Mouse (Mus musculus) intestine, postnatal 0 days (tissue): ENCODE measurements at regions not wholly inside any gene's neighbourhood (a gene's known extent, or its start where the extent isn't known, plus 50 kb on each side); places are given as distances from the start of the nearest gene placed in this dataset.

Experiments used
- ATAC-seq: fragments of 200-750 bp; cut with Nextera tagmentation; 2 replicates; pipeline ENCODE4 v1.8.0; 2017; ENCODE audit warnings: mild to moderate bottlenecking, moderate TSS enrichment, moderate library complexity
- H3K27ac ChIP-seq: fragments of 300-500 bp; sonication (generic); 2 replicates; pipeline ENCODE4 v1.5.1; 2014; ENCODE audit warnings: mild to moderate bottlenecking, low read depth, low read length, moderate library complexity
- H3K27me3 ChIP-seq: fragments of 300-500 bp; sonication (generic); replicated peaks from 2 replicates; pipeline ENCODE4 v1.6.1; 2014; ENCODE audit warnings: low read length, mixed read lengths; ENCODE audit not compliant: control insufficient read depth, insufficient read depth
- H3K36me3 ChIP-seq: fragments of 300-500 bp; sonication (generic); 2 replicates; pipeline ENCODE4 v1.6.1; 2014; ENCODE audit warnings: mild to moderate bottlenecking, moderate library complexity; ENCODE audit not compliant: control insufficient read depth, insufficient read depth
- H3K4me1 ChIP-seq: fragments of 300-500 bp; sonication (generic); replicated peaks from 2 replicates; pipeline ENCODE4 v1.6.1; 2014; ENCODE audit warnings: antibody characterized with exemption, low read length, mixed read lengths; ENCODE audit not compliant: control insufficient read depth, insufficient read depth
- H3K4me2 ChIP-seq: fragments of 300-500 bp; sonication (generic); replicated peaks from 2 replicates; pipeline ENCODE4 v1.6.1; 2014; ENCODE audit warnings: low read depth, mild to moderate bottlenecking, moderate library complexity
- H3K4me3 ChIP-seq: fragments of 300-500 bp; sonication (generic); 2 replicates; pipeline ENCODE4 v1.5.1; 2014; ENCODE audit warnings: low read depth, low read length
- H3K9ac ChIP-seq: fragments of 300-500 bp; sonication (generic); 2 replicates; pipeline ENCODE4 v1.6.1; 2014; ENCODE audit warnings: mild to moderate bottlenecking, low read depth, low read length
- H3K9me3 ChIP-seq: fragments of 300-500 bp; sonication (generic); 2 replicates; pipeline ENCODE4 v1.6.1; 2016; ENCODE audit warnings: mixed run types; ENCODE audit not compliant: control insufficient read depth
- CTCF ChIP-seq: sonication (generic); IDR thresholded peaks from 2 replicates; pipeline ENCODE4 v1.5.1; 2016; ENCODE audit warnings: low read depth, mild to moderate bottlenecking, control low read depth, antibody characterized with exemption, moderate library complexity
- WGBS: fragments of 180-500 bp; shearing (Covaris S2); extraction: QIAGEN DNeasy Blood & Tissue Kit; methylation state at CpG from one replicate; pipeline ENCODE4 v1.1.7; 2014; 5-methylcytosine and 5-hydroxymethylcytosine counted together

GRCm38 (mm10) chr11:24630403-24630900, 552.6 kb downstream of the Bcl11a start:
- no peak overlapping the region for H3K4me3 ChIP-seq
- 77% methylated on average over 1 of the region's 1 CpGs for WGBS
- no peak overlapping the region for H3K9ac ChIP-seq
- no peak for ATAC-seq
- TF ChIP-seq CTCF: no peak
- no peaks in the 10 kb centered on the region for H3K36me3 ChIP-seq
- no peak overlapping the region for H3K27ac ChIP-seq
- H3K27me3 ChIP-seq: no peaks in the 10 kb centered on the region
- no peaks in the 10 kb centered on the region for H3K9me3 ChIP-seq
- H3K4me2 ChIP-seq: no peak overlapping the region
- H3K4me1 ChIP-seq: no peaks in the 10 kb centered on the region

GRCm38 (mm10) chr11:24631651-24632050, 553.8 kb downstream of the Bcl11a start:
- Histone ChIP-seq H3K9ac (no peak overlapping the region), H3K9me3 (no peaks in the 10 kb centered on the region), H3K4me2 (no peak overlapping the region), H3K27ac (no peak overlapping the region), H3K4me1 (no peaks in the 10 kb centered on the region), H3K36me3 (no peaks in the 10 kb centered on the region), H3K4me3 (no peak overlapping the region), H3K27me3 (no peaks in the 10 kb centered on the region)
- 81% methylated on average over 2 of the region's 2 CpGs for WGBS
- TF ChIP-seq CTCF: no peak
- ATAC-seq: no peak

GRCm38 (mm10) chr11:24636716-24637115, 558.9 kb downstream of the Bcl11a start:
- 95% methylated on average over 4 of the region's 4 CpGs for WGBS
- Histone ChIP-seq H3K4me3 (no peak overlapping the region), H3K9me3 (no peaks in the 10 kb centered on the region), H3K4me1 (no peaks in the 10 kb centered on the region), H3K27ac (no peak overlapping the region), H3K36me3 (no peaks in the 10 kb centered on the region), H3K4me2 (no peak overlapping the region), H3K27me3 (no peaks in the 10 kb centered on the region), H3K9ac (no peak overlapping the region)
- no peak for TF ChIP-seq CTCF
- no peak for ATAC-seq

GRCm38 (mm10) chr11:24643439-24644109, 565.7 kb downstream of the Bcl11a start:
- no peaks in the 10 kb centered on the region for H3K36me3 ChIP-seq
- TF ChIP-seq CTCF: no peak
- H3K9me3 ChIP-seq: no peaks in the 10 kb centered on the region
- no peak overlapping the region for H3K4me3 ChIP-seq
- no peak overlapping the region for H3K4me2 ChIP-seq
- H3K27ac ChIP-seq: no peak overlapping the region
- 61% methylated on average over 11 of the region's 11 CpGs for WGBS
- no peaks in the 10 kb centered on the region for H3K4me1 ChIP-seq
- ATAC-seq: no peak
- no peak overlapping the region for H3K9ac ChIP-seq
- no peaks in the 10 kb centered on the region for H3K27me3 ChIP-seq

- Histone ChIP-seq H3K4me2 (no peak overlapping the region), H3K9ac (no peak overlapping the region), H3K4me3 (no peak overlapping the region), H3K27me3 (no peaks in the 10 kb centered on the region), H3K36me3 (no peaks in the 10 kb centered on the region), H3K4me1 (no peaks in the 10 kb centered on the region), H3K27ac (no peak overlapping the region), H3K9me3 (no peaks in the 10 kb centered on the region)
- 73% methylated on average over 3 of the region's 3 CpGs for WGBS
- ATAC-seq: no peak
- no peak for TF ChIP-seq CTCF
These were observed 575.0 kb downstream of the Bcl11a start for GRCm38 (mm10) chr11:24652852-24653251.

GRCm38 (mm10) chr11:24664082-24664481, 586.2 kb downstream of the Bcl11a start:
- Histone ChIP-seq H3K9ac (no peak overlapping the region), H3K4me3 (no peak overlapping the region), H3K4me2 (no peak overlapping the region), H3K27me3 (no peaks in the 10 kb centered on the region), H3K27ac (no peak overlapping the region), H3K9me3 (no peaks in the 10 kb centered on the region), H3K4me1 (no peaks in the 10 kb centered on the region), H3K36me3 (no peaks in the 10 kb centered on the region)
- 88% methylated on average over 4 of the region's 4 CpGs for WGBS
- ATAC-seq: no peak
- TF ChIP-seq CTCF: no peak
